Mouse (Mus musculus) hindbrain, postnatal 0 days (tissue): ENCODE data around the gene Sys1. TPM values are rescaled to one million over a fixed set of nuclear protein-coding genes. Genes with fewer than 3 reads are reported as not detected.

ENCODE experiments used
- ATAC-seq: fragments of 200-750 bp; cut with Nextera tagmentation; 2 replicates; pipeline ENCODE4 v1.8.0; 2017; ENCODE audit warnings: mild to moderate bottlenecking, moderate TSS enrichment, moderate library complexity
- DNase-seq: peaks from one replicate; pipeline ENCODE4 v3.0.0-alpha.2; 2015; ENCODE audit warnings: low spot score
- H3K27ac ChIP-seq: fragments of 300-500 bp; sonication (generic); 2 replicates; pipeline ENCODE4 v1.5.1; 2014; ENCODE audit warnings: mild to moderate bottlenecking
- H3K27me3 ChIP-seq: fragments of 300-500 bp; sonication (generic); 2 replicates; pipeline ENCODE4 v1.6.1; 2014; ENCODE audit warnings: low read length, mixed read lengths; ENCODE audit not compliant: insufficient read depth
- H3K36me3 ChIP-seq: fragments of 300-500 bp; sonication (generic); 2 replicates; pipeline ENCODE4 v1.6.1; 2014; ENCODE audit warnings: low read length, mixed read lengths; ENCODE audit not compliant: insufficient read depth
- H3K4me1 ChIP-seq: fragments of 300-500 bp; sonication (generic); 2 replicates; pipeline ENCODE4 v1.6.1; 2014; ENCODE audit warnings: antibody characterized with exemption, low read length, mixed read lengths; ENCODE audit not compliant: insufficient read depth
- H3K4me2 ChIP-seq: fragments of 300-500 bp; sonication (generic); 2 replicates; pipeline ENCODE4 v1.6.1; 2014; ENCODE audit warnings: low read depth, mild to moderate bottlenecking, low read length, moderate library complexity, mixed read lengths
- H3K4me3 ChIP-seq: fragments of 300-500 bp; sonication (generic); 2 replicates; pipeline ENCODE4 v1.5.1; 2014; ENCODE audit warnings: low read length
- H3K9ac ChIP-seq: fragments of 300-500 bp; sonication (generic); replicated peaks from 2 replicates; pipeline ENCODE4 v1.6.1; 2014; ENCODE audit warnings: mild to moderate bottlenecking, low read length, moderate library complexity, mixed read lengths
- H3K9me3 ChIP-seq: fragments of 300-500 bp; sonication (generic); 2 replicates; pipeline ENCODE4 v1.6.1; 2016; ENCODE audit warnings: low read length, mixed read lengths
- CTCF ChIP-seq: IDR thresholded peaks from 2 replicates; pipeline ENCODE4 v1.5.1; 2016; ENCODE audit warnings: antibody characterized with exemption, control low read depth, low read depth
- WGBS: fragments of 180-500 bp; shearing (Covaris S2); extraction: QIAGEN DNeasy Blood & Tissue Kit; methylation state at CpG from one replicate; pipeline ENCODE4 v1.1.7; 2014; 5-methylcytosine and 5-hydroxymethylcytosine counted together
- polyA plus RNA-seq: library from polyadenylated mRNA; unstranded; fragments of >200 nt; fragmentation: Nextera tagmentation; extraction: Ambion mirVana; gene quantifications from 2 replicates; pipeline ENCODE4 v1.2.1, GENCODE M21; 2015
- total RNA-seq: library from RNA; depleted of rRNA; stranded (reverse); fragments of >200 nt; gene quantifications from 2 replicates; pipeline ENCODE4 v1.2.3, GENCODE M21; 2014

The Sys1 gene
- total and polyA plus RNA-seq, 2 experiments from 2014 or later, result 108 to 315 TPM

GRCm38 (mm10) chr2:164421306-164421705 lies 35.5 kb upstream of the Sys1 start:
- Histone ChIP-seq H3K36me3 (no peaks in the 10 kb centered on the region), H3K9me3 (no peaks in the 10 kb centered on the region), H3K27ac (no peak overlapping the region), H3K4me3 (no peak overlapping the region), H3K27me3 (no peaks in the 10 kb centered on the region), H3K4me2 (no peak overlapping the region), H3K9ac (no peak overlapping the region), H3K4me1 (no peaks in the 10 kb centered on the region)
- ATAC-seq (no peak), DNase-seq (no peak)
- 91% methylated on average over 7 of the region's 7 CpGs for WGBS
- no peak for TF ChIP-seq CTCF

- no peak for ATAC-seq
- TF ChIP-seq CTCF, result no peak
- Histone ChIP-seq H3K9ac (no peak overlapping the region), H3K9me3 (no peaks in the 10 kb centered on the region), H3K4me3 (no peak overlapping the region), H3K36me3 (no peaks in the 10 kb centered on the region), H3K4me2 (no peak overlapping the region), H3K27me3 (no peaks in the 10 kb centered on the region), H3K4me1 (no peaks in the 10 kb centered on the region), H3K27ac (no peak overlapping the region)
- DNase-seq, result no peak
- WGBS, result 82% methylated on average over 8 of the region's 8 CpGs
Observed at GRCm38 (mm10) chr2:164421979-164422378, 34.8 kb upstream of the Sys1 start.

- no peak overlapping the region for H3K4me3 ChIP-seq
- DNase-seq, result no peak
- no peak for TF ChIP-seq CTCF
- no peak overlapping the region for H3K9ac ChIP-seq
- H3K9me3 ChIP-seq, result no peaks in the 10 kb centered on the region
- ATAC-seq, result no peak
- H3K36me3 ChIP-seq, result no peaks in the 10 kb centered on the region
- no peaks in the 10 kb centered on the region for H3K27me3 ChIP-seq
- no peak overlapping the region for H3K4me2 ChIP-seq
- no peak overlapping the region for H3K27ac ChIP-seq
- WGBS, result 89% methylated on average over 15 of the region's 15 CpGs
- no peaks in the 10 kb centered on the region for H3K4me1 ChIP-seq
Observed at GRCm38 (mm10) chr2:164422675-164423393, 33.9 kb upstream of the Sys1 start.

DNA sequence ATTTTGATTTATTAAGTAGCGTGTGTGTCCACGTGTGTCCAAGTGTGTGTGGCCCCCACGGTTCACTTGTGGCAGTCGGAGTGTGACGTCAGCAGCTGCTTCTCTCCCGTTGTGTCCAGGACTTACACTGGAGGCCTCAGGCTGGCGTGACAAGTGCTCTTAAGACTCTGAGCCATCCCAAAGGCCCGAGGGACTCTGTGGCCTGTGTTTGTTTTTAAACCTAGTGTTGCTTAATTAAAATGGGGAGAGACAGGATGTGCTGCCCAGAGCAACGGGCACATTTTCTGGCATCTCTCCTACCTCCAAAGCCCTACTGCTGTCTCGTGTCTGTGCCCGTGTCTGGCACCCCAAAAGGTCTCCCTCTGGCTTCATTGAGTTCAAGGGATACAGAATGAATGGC lies 33.3 kb upstream of the Sys1 start:
- Histone ChIP-seq H3K36me3 (no peaks in the 10 kb centered on the region), H3K9ac (no peak overlapping the region), H3K9me3 (no peaks in the 10 kb centered on the region), H3K27me3 (no peaks in the 10 kb centered on the region), H3K4me3 (no peak overlapping the region), H3K4me2 (no peak overlapping the region), H3K27ac (no peak overlapping the region), H3K4me1 (no peaks in the 10 kb centered on the region)
- TF ChIP-seq CTCF, result no peak
- WGBS, result 79% methylated on average over 11 of the region's 11 CpGs
- DNase-seq (no peak), ATAC-seq (no peak)

GRCm38 (mm10) chr2:164424406-164424805 lies 32.4 kb upstream of the Sys1 start:
- Histone ChIP-seq H3K27me3 (no peaks in the 10 kb centered on the region), H3K9me3 (no peaks in the 10 kb centered on the region), H3K4me3 (no peak overlapping the region), H3K36me3 (no peaks in the 10 kb centered on the region), H3K4me2 (no peak overlapping the region), H3K4me1 (no peaks in the 10 kb centered on the region), H3K27ac (no peak overlapping the region), H3K9ac (no peak overlapping the region)
- DNase-seq (no peak), ATAC-seq (no peak)
- no peak for TF ChIP-seq CTCF
- 89% methylated on average over 8 of the region's 8 CpGs for WGBS

GRCm38 (mm10) chr2:164425401-164425800 lies 31.4 kb upstream of the Sys1 start:
- no peak overlapping the region for H3K27ac ChIP-seq
- no peak overlapping the region for H3K4me2 ChIP-seq
- DNase-seq (peak; percentile 27), ATAC-seq (no peak)
- H3K27me3 ChIP-seq, result no peaks in the 10 kb centered on the region
- H3K36me3 ChIP-seq, result no peaks in the 10 kb centered on the region
- no peak for TF ChIP-seq CTCF
- H3K9me3 ChIP-seq, result no peaks in the 10 kb centered on the region
- no peak overlapping the region for H3K9ac ChIP-seq
- WGBS, result 68% methylated on average over 5 of the region's 5 CpGs
- H3K4me3 ChIP-seq, result no peak overlapping the region
- no peaks in the 10 kb centered on the region for H3K4me1 ChIP-seq

- no peak overlapping the region for H3K4me3 ChIP-seq
- no peak overlapping the region for H3K27ac ChIP-seq
- H3K9ac ChIP-seq, result no peak overlapping the region
- H3K9me3 ChIP-seq, result no peaks in the 10 kb centered on the region
- no peak for TF ChIP-seq CTCF
- H3K36me3 ChIP-seq, result no peaks in the 10 kb centered on the region
- H3K4me2 ChIP-seq, result no peak overlapping the region
- ATAC-seq (peak; percentile 58; the same call in 1 of the 2 replicates), DNase-seq (no peak)
- no peaks in the 10 kb centered on the region for H3K27me3 ChIP-seq
- 30% methylated on average over 12 of the region's 12 CpGs for WGBS
- H3K4me1 ChIP-seq, result no peaks in the 10 kb centered on the region
Observed at GRCm38 (mm10) chr2:164426121-164426520, 30.6 kb upstream of the Sys1 start.
